Mouse (Mus musculus): ENCODE measurements at regions not wholly inside any gene's neighbourhood (a gene's known extent, or its start where the extent isn't known, plus 50 kb on each side); places are given as distances from the start of the nearest gene placed in this dataset.

DNA sequence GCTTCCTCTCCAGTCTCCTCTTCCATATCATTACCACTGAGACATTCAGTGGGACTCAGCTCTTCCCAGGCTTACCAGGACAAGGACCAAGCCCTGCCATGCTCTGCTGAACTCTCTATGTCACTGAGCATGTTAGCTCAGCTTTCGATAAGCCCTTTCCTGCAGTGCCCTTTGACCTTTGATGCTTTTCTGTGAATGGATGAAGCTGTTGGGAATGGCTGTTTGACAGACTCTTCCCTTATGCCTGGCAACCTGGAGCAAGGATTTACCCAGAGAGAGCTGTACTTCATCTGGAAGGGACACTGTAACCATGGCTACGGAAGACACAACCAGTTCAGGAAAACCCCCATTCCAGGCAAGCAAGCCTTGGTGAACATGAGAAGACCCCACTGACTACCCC is 172.8 kb downstream of the Shq1 start:
- no peak for DNase-seq
- TF ChIP-seq CTCF (IDR thresholded peaks at IDR 0.05; ENCODE audit: insufficient read depth, low read length) (no peak), POLR2A (IDR thresholded peaks at IDR 0.05; ENCODE audit: borderline replicate concordance, extremely low read depth, low read depth, low read length) (no peak)
- Histone ChIP-seq H3K4me1 (ENCODE audit: control insufficient read depth, insufficient read depth, low read length) (no peaks in the 10 kb centered on the region), H3K4me3 (replicated peaks; ENCODE audit: extremely low read depth, low read depth, low read length) (no peak overlapping the region)
- WGBS = 78% methylated on average over 2 of the region's 2 CpGs

DNA sequence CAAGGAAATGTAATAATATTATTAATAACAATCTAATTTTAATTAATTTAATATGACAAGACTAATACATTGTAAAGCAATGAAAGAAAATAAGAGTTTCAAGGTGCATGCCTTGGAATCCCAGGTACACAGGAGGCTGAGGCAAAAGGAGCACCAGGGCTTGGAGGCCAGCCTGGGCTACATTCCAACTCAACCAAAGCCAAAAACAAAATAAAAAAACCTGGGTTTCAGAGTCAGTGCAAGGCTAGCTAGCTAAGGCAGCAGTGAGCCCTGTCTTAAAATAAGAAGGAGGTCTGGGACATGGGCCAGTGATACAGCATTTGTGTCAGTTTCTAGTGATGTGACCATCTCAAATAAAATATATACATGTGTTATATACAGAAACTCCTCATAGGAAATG is 174.8 kb downstream of the Shq1 start:
- TF ChIP-seq POLR2A (IDR thresholded peaks at IDR 0.05; ENCODE audit: borderline replicate concordance, extremely low read depth, low read depth, low read length) (no peak), CTCF (IDR thresholded peaks at IDR 0.05; ENCODE audit: insufficient read depth, low read length) (no peak)
- H3K4me3 ChIP-seq (replicated peaks; ENCODE audit: extremely low read depth, low read depth, low read length) = no peak overlapping the region

DNA sequence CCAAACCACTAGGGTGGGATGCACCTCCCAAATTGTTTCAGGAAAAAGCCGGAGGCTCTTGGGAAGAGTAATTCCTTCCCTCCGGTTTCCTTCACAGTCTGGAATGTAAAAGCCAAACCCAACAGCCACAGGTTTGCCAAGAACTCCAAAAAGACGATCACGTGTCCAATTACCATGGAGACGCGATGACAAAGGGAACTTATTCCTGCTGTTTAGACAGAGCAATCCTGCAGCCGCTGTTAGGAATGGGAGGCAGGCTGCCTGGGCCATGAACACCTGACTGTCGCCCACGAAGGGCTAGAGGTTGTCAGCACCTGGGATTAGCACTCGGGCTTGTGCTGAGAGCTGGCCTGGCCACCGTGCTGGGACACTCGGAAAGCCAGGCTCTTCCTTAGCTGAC is 175.8 kb downstream of the Shq1 start:
- WGBS = 57% methylated on average over 12 of the region's 12 CpGs
- H3K4me3 ChIP-seq (replicated peaks; ENCODE audit: extremely low read depth, low read depth, low read length) = no peak overlapping the region
- peak; percentile 23 for DNase-seq
- no peaks in the 10 kb centered on the region for H3K4me1 ChIP-seq (ENCODE audit: control insufficient read depth, insufficient read depth, low read length)
- TF ChIP-seq POLR2A (IDR thresholded peaks at IDR 0.05; ENCODE audit: borderline replicate concordance, extremely low read depth, low read depth, low read length) = no peak
- no peak for TF ChIP-seq CTCF (IDR thresholded peaks at IDR 0.05; ENCODE audit: insufficient read depth, low read length)

More for the DNA sequence above, 174.8 kb downstream of the Shq1 start:
- H3K4me1 ChIP-seq (ENCODE audit: control insufficient read depth, insufficient read depth, low read length) = no peaks in the 10 kb centered on the region
- DNase-seq = no peak

DNA sequence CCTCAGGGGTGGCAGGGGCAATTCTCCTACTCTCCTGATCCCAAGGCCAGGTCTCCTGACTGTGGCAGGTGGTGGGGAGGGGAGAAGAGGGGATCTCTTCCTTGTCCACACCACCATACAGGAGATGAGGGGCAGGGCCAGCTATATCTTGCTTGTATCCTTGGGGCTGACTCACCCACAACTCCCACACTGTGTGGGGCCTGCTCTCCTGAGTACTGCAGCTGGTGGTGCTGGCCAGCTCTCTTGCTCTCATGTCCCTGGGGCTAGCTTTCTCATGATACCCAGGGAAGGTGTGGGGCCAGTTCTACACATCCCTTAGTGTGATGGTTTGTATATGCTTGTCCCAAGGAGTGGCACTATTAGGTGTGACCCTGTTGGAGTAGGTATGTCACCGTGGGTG is 177.4 kb downstream of the Shq1 start:
- WGBS = 55% methylated on average over 1 of the region's 1 CpGs
- no peak for DNase-seq
- no peak for TF ChIP-seq POLR2A (IDR thresholded peaks at IDR 0.05; ENCODE audit: borderline replicate concordance, extremely low read depth, low read depth, low read length)
- TF ChIP-seq CTCF (IDR thresholded peaks at IDR 0.05; ENCODE audit: insufficient read depth, low read length) = no peak

DNA sequence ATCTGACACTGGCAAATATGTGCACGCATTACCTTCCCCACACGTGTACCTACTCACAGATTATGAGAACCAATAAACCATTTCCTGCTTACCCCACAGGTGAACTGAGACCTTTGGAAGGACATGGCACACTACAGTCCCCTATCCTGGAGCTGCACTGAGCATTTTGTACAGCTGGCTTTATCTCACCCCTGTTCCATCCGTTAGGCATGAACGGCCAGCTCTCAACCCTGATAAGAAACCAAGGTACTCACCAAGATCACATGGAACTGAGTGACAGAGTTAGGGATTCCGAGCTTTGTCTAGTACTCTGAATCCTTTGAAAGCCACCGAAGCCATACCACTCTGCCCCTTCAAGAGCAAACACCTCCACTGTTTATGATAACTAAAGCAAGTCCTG is 179.1 kb downstream of the Shq1 start:
- Histone ChIP-seq H3K4me1 (ENCODE audit: control insufficient read depth, insufficient read depth, low read length) (no peaks in the 10 kb centered on the region), H3K4me3 (replicated peaks; ENCODE audit: extremely low read depth, low read depth, low read length) (no peak overlapping the region)
- DNase-seq = no peak
- 76% methylated on average over 6 of the region's 6 CpGs for WGBS
- no peak for TF ChIP-seq POLR2A (IDR thresholded peaks at IDR 0.05; ENCODE audit: borderline replicate concordance, extremely low read depth, low read depth, low read length)
- TF ChIP-seq CTCF (IDR thresholded peaks at IDR 0.05; ENCODE audit: insufficient read depth, low read length) = no peak

More for the DNA sequence above, 177.4 kb downstream of the Shq1 start:
- no peak overlapping the region for H3K4me3 ChIP-seq (replicated peaks; ENCODE audit: extremely low read depth, low read depth, low read length)
- H3K4me1 ChIP-seq (ENCODE audit: control insufficient read depth, insufficient read depth, low read length) = no peaks in the 10 kb centered on the region

DNA sequence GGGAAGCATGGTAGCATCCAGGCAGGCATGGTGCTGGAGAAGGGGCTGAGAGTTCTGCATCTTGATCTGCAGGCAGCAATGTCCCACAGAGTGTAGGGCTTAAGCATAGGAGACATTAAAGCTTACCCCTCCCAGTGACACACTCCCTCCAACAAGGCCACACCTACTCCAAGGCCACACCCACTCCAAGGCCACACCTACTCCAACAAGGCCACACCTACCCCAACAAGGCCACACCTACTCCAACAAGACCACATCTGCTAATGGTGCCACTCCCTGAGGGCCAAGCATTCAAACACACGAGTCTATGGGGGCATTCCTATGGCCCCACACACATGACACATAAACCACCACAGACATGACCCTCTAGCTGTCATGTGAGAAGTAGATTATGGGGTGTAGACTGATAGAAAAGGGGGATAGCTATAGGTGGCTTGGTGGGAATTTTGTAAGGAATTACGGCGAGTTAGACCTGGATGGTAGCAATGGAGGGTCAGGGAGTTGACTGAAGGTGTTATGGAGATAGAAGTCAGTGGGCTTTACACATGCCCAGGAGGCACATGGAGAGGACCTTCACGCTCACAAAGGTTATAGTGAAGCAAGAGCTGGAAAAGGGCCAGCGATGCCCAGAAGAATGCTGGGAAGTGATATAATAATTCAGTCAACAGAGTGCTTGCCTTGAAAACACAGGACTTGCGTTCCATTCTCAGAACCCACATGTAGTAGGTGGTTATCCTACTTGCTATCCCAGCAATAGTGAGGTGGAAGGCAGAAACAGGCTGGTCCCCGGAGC is 179.8 kb downstream of the Shq1 start:
- 89% methylated on average over 7 of the region's 7 CpGs for WGBS
- Histone ChIP-seq H3K4me1 (ENCODE audit: control insufficient read depth, insufficient read depth, low read length) (no peaks in the 10 kb centered on the region), H3K4me3 (replicated peaks; ENCODE audit: extremely low read depth, low read depth, low read length) (no peak overlapping the region)
- no peak for DNase-seq
- TF ChIP-seq POLR2A (IDR thresholded peaks at IDR 0.05; ENCODE audit: borderline replicate concordance, extremely low read depth, low read depth, low read length) (no peak), CTCF (IDR thresholded peaks at IDR 0.05; ENCODE audit: insufficient read depth, low read length) (no peak)

DNA sequence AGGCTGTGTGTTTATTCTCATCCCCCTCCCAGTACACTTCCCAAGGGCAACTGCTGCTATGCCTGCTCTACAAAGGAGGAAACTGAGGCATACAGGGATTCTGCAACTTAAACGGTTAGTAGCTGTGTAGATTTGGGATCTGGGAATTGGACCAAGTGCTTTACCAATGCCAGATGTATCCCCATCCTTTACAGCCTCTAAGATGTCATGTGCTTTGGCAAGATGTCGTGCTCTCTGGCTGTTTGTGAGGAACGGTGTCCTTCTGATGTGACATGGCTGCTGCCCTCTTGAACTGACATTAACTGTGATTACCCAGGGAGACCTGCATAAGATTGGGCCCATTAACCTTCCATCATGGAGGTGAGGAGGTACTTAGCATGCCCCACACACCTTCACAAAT is 187.1 kb downstream of the Shq1 start:
- TF ChIP-seq CTCF (IDR thresholded peaks at IDR 0.05; ENCODE audit: insufficient read depth, low read length) (no peak), POLR2A (IDR thresholded peaks at IDR 0.05; ENCODE audit: borderline replicate concordance, extremely low read depth, low read depth, low read length) (no peak)

DNA sequence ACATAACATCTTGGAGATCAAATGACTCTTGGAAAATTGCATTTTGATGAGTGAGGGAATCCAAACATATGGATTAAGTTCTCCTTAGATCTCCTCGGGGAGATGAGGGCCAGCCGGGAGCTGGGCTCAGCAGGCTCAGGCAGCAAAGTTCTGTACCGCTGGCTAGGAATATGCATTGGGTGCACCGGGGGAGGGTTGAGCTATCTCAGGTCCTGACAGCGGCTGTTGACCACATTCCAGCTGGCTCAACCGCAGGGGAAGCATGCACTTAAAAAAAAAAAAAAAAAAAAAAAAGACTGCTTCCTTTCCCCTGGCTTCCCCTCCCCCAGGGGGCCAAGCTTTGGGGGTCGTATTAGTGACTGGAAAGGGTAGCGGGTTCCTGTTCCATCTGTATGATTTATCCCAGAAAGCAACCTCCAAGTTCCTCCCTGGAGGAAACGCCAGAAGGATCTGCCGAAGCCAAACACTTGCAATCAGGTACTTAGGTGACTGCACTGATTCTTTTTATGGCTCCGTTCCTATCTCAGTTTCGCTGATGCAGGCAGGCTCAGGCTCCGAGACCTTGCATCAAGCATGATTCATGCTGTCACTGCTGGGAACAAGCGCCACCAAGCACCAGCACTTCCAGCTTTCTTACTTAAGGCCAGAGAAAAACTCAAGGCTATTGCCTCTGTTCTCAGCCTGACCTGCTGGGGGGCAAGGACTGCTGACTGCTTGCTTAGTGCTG is 187.7 kb downstream of the Shq1 start:
- no peak overlapping the region for H3K4me3 ChIP-seq (replicated peaks; ENCODE audit: extremely low read depth, low read depth, low read length)
- 8% methylated on average over 14 of the region's 14 CpGs for WGBS
- TF ChIP-seq CTCF (IDR thresholded peaks at IDR 0.05; ENCODE audit: insufficient read depth, low read length) (no peak), POLR2A (IDR thresholded peaks at IDR 0.05; ENCODE audit: borderline replicate concordance, extremely low read depth, low read depth, low read length) (no peak)
- no peaks in the 10 kb centered on the region; the same call in 1 of the 2 replicates for H3K4me1 ChIP-seq (ENCODE audit: control insufficient read depth, insufficient read depth, low read length)
- DNase-seq = no peak

More for the DNA sequence above, 187.1 kb downstream of the Shq1 start:
- WGBS = 74% methylated on average over 3 of the region's 3 CpGs
- Histone ChIP-seq H3K4me1 (ENCODE audit: control insufficient read depth, insufficient read depth, low read length) (no peaks in the 10 kb centered on the region; the same call in 1 of the 2 replicates), H3K4me3 (replicated peaks; ENCODE audit: extremely low read depth, low read depth, low read length) (no peak overlapping the region)
- no peak for DNase-seq

DNA sequence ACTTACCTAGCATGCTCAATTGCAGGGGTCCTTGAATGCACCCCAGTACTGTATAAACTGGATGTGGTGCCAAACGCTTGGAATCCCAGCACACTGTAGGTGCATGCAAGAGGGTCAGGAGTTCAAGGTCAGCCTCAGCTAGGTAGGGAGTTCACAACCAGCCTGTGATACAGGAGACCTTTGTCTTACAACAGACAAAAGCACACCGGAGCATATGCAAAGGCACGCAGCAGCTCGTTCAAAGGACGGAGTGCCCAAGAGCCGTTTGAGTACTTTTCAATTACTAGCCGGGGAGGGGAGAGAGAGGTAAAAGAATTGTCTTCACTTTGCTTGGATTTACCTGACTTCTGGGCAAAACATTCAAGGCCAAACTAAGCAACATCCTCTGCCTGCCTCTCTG is 188.4 kb downstream of the Shq1 start:
- DNase-seq = no peak
- WGBS = 47% methylated on average over 7 of the region's 7 CpGs
- no peaks in the 10 kb centered on the region; the same call in 1 of the 2 replicates for H3K4me1 ChIP-seq (ENCODE audit: control insufficient read depth, insufficient read depth, low read length)
- H3K4me3 ChIP-seq (replicated peaks; ENCODE audit: extremely low read depth, low read depth, low read length) = no peak overlapping the region
- TF ChIP-seq CTCF (IDR thresholded peaks at IDR 0.05; ENCODE audit: insufficient read depth, low read length) = no peak
- TF ChIP-seq POLR2A (IDR thresholded peaks at IDR 0.05; ENCODE audit: borderline replicate concordance, extremely low read depth, low read depth, low read length) = no peak
